Mouse (Mus musculus) forebrain, postnatal 0 days (tissue): Measurements from ENCODE around the gene Adra2c. TPM values are rescaled to one million over a fixed set of nuclear protein-coding genes. Genes with fewer than 3 reads are reported as not detected.
A peak's percentile ranks its signal among the peaks of the same experiment; 100 is the strongest.

Experiments
- ATAC-seq: fragments of 200-750 bp; cut with Nextera tagmentation; 2 replicates; pipeline ENCODE4 v1.8.0; 2017; ENCODE audit warnings: mild to moderate bottlenecking, moderate library complexity
- DNase-seq: peaks from one replicate; pipeline ENCODE4 v3.0.0-alpha.2; 2015
- H3K27ac ChIP-seq: fragments of 300-500 bp; sonication (generic); 2 replicates; pipeline ENCODE4 v1.5.1; 2014; ENCODE audit warnings: low read depth, mild to moderate bottlenecking, antibody characterized with exemption, low read length, moderate library complexity, mixed read lengths
- H3K27me3 ChIP-seq: fragments of 300-500 bp; sonication (generic); 2 replicates; pipeline ENCODE4 v1.6.1; 2014; ENCODE audit warnings: mild to moderate bottlenecking, low read length, mixed read lengths; ENCODE audit not compliant: insufficient read depth
- H3K36me3 ChIP-seq: fragments of 300-500 bp; sonication (generic); 2 replicates; pipeline ENCODE4 v1.6.1; 2014; ENCODE audit warnings: mild to moderate bottlenecking, moderate library complexity; ENCODE audit not compliant: insufficient read depth
- H3K4me1 ChIP-seq: fragments of 300-500 bp; sonication (generic); 2 replicates; pipeline ENCODE4 v1.6.1; 2014; ENCODE audit warnings: antibody characterized with exemption; ENCODE audit not compliant: insufficient read depth
- H3K4me2 ChIP-seq: fragments of 300-500 bp; sonication (generic); 2 replicates; pipeline ENCODE4 v1.6.1; 2014; ENCODE audit warnings: low read depth, mild to moderate bottlenecking, moderate library complexity
- H3K4me3 ChIP-seq: fragments of 300-500 bp; sonication (generic); 2 replicates; pipeline ENCODE4 v1.5.1; 2014; ENCODE audit warnings: low read depth, low read length, mixed read lengths
- H3K9ac ChIP-seq: fragments of 300-500 bp; sonication (generic); 2 replicates; pipeline ENCODE4 v1.6.1; 2014; ENCODE audit warnings: mild to moderate bottlenecking
- H3K9me3 ChIP-seq: fragments of 300-500 bp; sonication (generic); 2 replicates; pipeline ENCODE4 v1.6.1; 2016; ENCODE audit warnings: low read length
- CTCF ChIP-seq: sonication (generic); IDR thresholded peaks from 2 replicates; pipeline ENCODE4 v1.5.1; 2016; ENCODE audit warnings: antibody characterized with exemption, control low read depth, low read depth
- WGBS: fragments of 180-500 bp; shearing (Covaris S2); extraction: QIAGEN DNeasy Blood & Tissue Kit; methylation state at CpG from one replicate; pipeline ENCODE4 v1.1.7; 2014; 5-methylcytosine and 5-hydroxymethylcytosine counted together
- polyA plus RNA-seq: library from polyadenylated mRNA; unstranded; fragments of >200 nt; fragmentation: Nextera tagmentation; extraction: Ambion mirVana; gene quantifications from 2 replicates; pipeline ENCODE4 v1.2.1, GENCODE M21; 2015
- total RNA-seq: library from RNA; depleted of rRNA; stranded (reverse); fragments of >200 nt; gene quantifications from 2 replicates; pipeline ENCODE4 v1.2.3, GENCODE M21; 2014

Gene Adra2c
- total and polyA plus RNA-seq, 2 experiments from 2014 or later = 1.7 to 10.7 TPM

- TF ChIP-seq CTCF = no peak
- H3K9ac ChIP-seq = no peak overlapping the region
- no peak overlapping the region for H3K4me2 ChIP-seq
- H3K4me1 ChIP-seq = no peaks in the 10 kb centered on the region
- H3K9me3 ChIP-seq = no peaks in the 10 kb centered on the region
- H3K4me3 ChIP-seq = no peak overlapping the region
- no peaks in the 10 kb centered on the region for H3K27me3 ChIP-seq
- 34% methylated on average over 5 of the region's 5 CpGs for WGBS
- 0 out of 2 replicates have a peak overlapping the region, but pooled peaks have one; percentile 2 for H3K27ac ChIP-seq
- DNase-seq (peak; percentile 36), ATAC-seq (peak; percentile 75)
- H3K36me3 ChIP-seq = no peaks in the 10 kb centered on the region
These were observed 23.0 kb upstream of the Adra2c start for GRCm38 (mm10) chr5:35254964-35255716.

DNA sequence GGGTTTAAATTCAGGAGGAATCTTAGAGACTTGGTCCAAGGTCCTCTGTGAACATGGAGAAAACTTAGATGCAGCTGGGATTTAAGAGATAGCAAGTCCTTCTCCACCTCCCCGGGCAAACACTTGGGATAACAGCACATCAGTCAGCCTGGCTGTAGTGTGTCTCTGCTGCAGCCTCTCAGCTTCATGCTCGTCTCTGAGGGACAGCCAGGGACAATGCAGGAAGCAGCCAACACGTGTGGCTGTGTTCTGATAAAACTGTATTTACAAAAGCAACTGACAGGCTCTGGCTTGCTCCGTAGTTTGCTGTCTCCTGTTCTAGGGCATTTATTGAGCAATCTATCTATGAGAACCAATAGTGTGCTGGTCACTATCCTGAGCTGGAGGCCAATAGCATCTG lies 14.4 kb upstream of the Adra2c start:
- H3K4me2 ChIP-seq = no peak overlapping the region
- DNase-seq (no peak), ATAC-seq (no peak)
- H3K4me1 ChIP-seq = peaks cover 14% of the 10 kb centered on the region
- H3K4me3 ChIP-seq = no peak overlapping the region
- no peaks in the 10 kb centered on the region for H3K9me3 ChIP-seq
- WGBS = 66% methylated on average over 4 of the region's 4 CpGs
- no peaks in the 10 kb centered on the region for H3K36me3 ChIP-seq
- no peak for TF ChIP-seq CTCF
- no peaks in the 10 kb centered on the region for H3K27me3 ChIP-seq
- no peak overlapping the region for H3K9ac ChIP-seq
- no peak overlapping the region for H3K27ac ChIP-seq

DNA sequence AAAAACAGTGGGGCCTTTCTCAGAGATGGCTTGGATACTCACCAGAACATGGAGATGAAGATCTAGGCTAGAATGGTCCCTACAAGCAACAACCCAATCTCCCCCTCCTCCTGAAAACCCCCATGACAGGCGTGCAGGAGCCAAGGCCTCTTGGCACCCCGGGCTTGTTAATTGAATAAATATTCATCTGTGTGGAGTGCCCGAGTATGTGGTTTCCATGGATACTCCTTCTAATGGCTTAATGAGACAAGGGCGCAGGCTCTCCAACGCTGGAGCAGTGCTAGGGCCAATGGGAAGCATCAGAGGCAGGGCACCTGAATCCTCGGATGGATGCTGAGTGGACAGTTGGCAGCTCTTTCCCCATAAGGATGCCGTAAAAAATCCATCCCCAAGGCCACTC lies 10.6 kb upstream of the Adra2c start:
- H3K4me2 ChIP-seq = no peak overlapping the region
- peak; percentile 94 for ATAC-seq
- DNase-seq = peak; percentile 75
- peaks cover 14% of the 10 kb centered on the region for H3K4me1 ChIP-seq
- no peaks in the 10 kb centered on the region for H3K27me3 ChIP-seq
- no peak for TF ChIP-seq CTCF
- no peak overlapping the region for H3K9ac ChIP-seq
- H3K9me3 ChIP-seq = no peaks in the 10 kb centered on the region
- WGBS = 10% methylated on average over 7 of the region's 7 CpGs
- H3K4me3 ChIP-seq = no peak overlapping the region
- H3K36me3 ChIP-seq = no peaks in the 10 kb centered on the region
- H3K27ac ChIP-seq = no peak overlapping the region

DNA sequence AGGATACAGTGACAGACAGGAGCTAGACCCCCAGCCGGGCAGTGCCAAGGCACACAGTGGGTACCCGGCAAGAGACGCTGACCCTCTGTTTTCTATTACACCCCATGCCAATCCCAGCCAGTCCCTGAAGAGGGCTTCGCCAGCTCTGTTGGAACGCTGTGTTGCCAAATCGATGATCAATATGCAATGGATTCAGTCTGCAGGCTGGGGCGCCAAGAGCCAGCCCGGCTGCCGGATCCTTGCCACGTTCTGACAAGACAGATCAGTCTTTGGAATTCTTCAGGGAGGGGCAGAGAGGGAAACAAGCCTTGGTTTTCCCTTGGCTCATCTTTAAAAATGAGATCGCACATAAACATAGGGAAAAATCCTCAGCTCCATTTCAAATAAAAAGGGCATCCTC lies 2.8 kb upstream of the Adra2c start:
- Histone ChIP-seq H3K36me3 (no peaks in the 10 kb centered on the region), H3K27ac (no peak overlapping the region), H3K9me3 (no peaks in the 10 kb centered on the region), H3K4me3 (no peak overlapping the region), H3K9ac (no peak overlapping the region), H3K4me2 (no peak overlapping the region), H3K4me1 (no peaks in the 10 kb centered on the region), H3K27me3 (peaks cover 19% of the 10 kb centered on the region)
- TF ChIP-seq CTCF = no peak; the same call in 1 of the 2 replicates
- 50% methylated on average over 11 of the region's 11 CpGs for WGBS
- peak; percentile 72 for DNase-seq
- ATAC-seq = peak; percentile 43; the same call in 1 of the 2 replicates

GRCm38 (mm10) chr5:35278741-35279695 lies 899 bp downstream of the Adra2c start:
- H3K36me3 ChIP-seq = no peaks in the 10 kb centered on the region
- H3K9ac ChIP-seq = peak overlapping the region; percentile 53
- 3% methylated on average over 90 of the region's 118 CpGs for WGBS
- no peaks in the 10 kb centered on the region for H3K4me1 ChIP-seq
- H3K4me2 ChIP-seq = peak overlapping the region; percentile 87
- peak overlapping the region; percentile 59 for H3K27ac ChIP-seq
- H3K27me3 ChIP-seq = peaks cover 39% of the 10 kb centered on the region
- DNase-seq (peak; percentile 71), ATAC-seq (peak; percentile 66)
- TF ChIP-seq CTCF = peak; percentile 33
- H3K4me3 ChIP-seq = peak overlapping the region; percentile 59
- H3K9me3 ChIP-seq = no peaks in the 10 kb centered on the region

- no peaks in the 10 kb centered on the region for H3K4me1 ChIP-seq
- 2% methylated on average over 46 of the region's 49 CpGs for WGBS
- no peak for TF ChIP-seq CTCF
- H3K27me3 ChIP-seq = peaks cover 39% of the 10 kb centered on the region
- no peaks in the 10 kb centered on the region for H3K36me3 ChIP-seq
- no peaks in the 10 kb centered on the region for H3K9me3 ChIP-seq
- H3K9ac ChIP-seq = peak overlapping the region; percentile 53
- H3K4me2 ChIP-seq = peak overlapping the region; percentile 87
- H3K27ac ChIP-seq = peak overlapping the region; percentile 45; the same call in 1 of the 2 replicates
- H3K4me3 ChIP-seq = peak overlapping the region; percentile 59
- ATAC-seq (no peak), DNase-seq (no peak)
These were observed 1.5 kb downstream of the Adra2c start for GRCm38 (mm10) chr5:35279696-35280001.
